Mouse (Mus musculus) G1E (cell line): ENCODE data around the gene Tm6sf2.

Source experiments
- CTCF ChIP-seq: IDR thresholded peaks from 2 replicates; pipeline ENCODE4 v1.5.1; 2012; ENCODE audit warnings: low read depth, low read length, inconsistent platforms, mixed read lengths
- POLR2AphosphoS5 ChIP-seq: IDR thresholded peaks from 2 replicates; pipeline ENCODE4 v1.6.1; 2012; ENCODE audit warnings: low read depth, low read length, inconsistent platforms; ENCODE audit not compliant: insufficient replicate concordance
- TAL1 ChIP-seq: conservative IDR thresholded peaks from 2 replicates; pipeline ENCODE4 v1.6.1; 2012; ENCODE audit warnings: low read depth, low read length, inconsistent platforms, mixed read lengths

- TF ChIP-seq POLR2AphosphoS5 (no peak), CTCF (no peak), TAL1 (no peak)
Measured at GRCm38 (mm10) chr8:70057721-70058120, 15.0 kb upstream of the Tm6sf2 start.
